Mouse (Mus musculus): ENCODE results near the gene Tspan14. TPM values are rescaled to one million over a fixed set of nuclear protein-coding genes. Genes with fewer than 3 reads are reported as not detected.

The Tspan14 gene
- total RNA-seq, 1 experiment = 26.5 TPM

DNA sequence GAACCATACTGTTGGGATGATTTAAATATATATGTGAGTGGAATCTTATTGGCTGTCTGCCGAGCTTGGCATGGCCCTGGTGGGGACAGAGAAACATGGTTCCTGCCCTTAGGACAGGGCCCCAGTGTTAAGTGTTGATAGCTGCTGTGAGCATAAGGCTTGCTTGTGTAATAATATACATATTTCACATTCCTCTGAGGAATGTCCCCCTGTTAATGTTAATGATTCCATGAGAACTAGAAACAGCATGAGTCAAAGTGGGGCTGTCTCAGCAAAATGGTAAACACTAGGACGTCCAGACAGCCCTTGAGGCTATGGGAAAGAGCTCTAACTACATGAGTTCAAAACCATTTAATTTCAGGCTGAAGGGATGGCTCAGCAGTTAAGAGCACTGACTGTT, 20.6 kb upstream of the Tspan14 start:
- Histone ChIP-seq H3K36me3 (ENCODE audit: control insufficient read depth, insufficient read depth, low read length, poor library complexity, severe bottlenecking) (no peaks in the 10 kb centered on the region), H3K4me1 (ENCODE audit: control insufficient read depth in 2 of 2, insufficient read depth in 2 of 2, low read length in 2 of 2, poor library complexity in 1 of 2) (no peaks in the 10 kb centered on the region), H3K4me3 (ENCODE audit: insufficient read depth in 1 of 2, low read depth in 1 of 2, low read length in 2 of 2, poor library complexity in 1 of 2, severe bottlenecking in 1 of 2) (no peak overlapping the region), H3K9me3 (ENCODE audit: control insufficient read depth, insufficient read depth, low read depth, low read length) (no peaks in the 10 kb centered on the region), H3K9ac (ENCODE audit: insufficient read depth, low read depth, low read length, poor library complexity, severe bottlenecking) (no peak overlapping the region), H3K27ac (ENCODE audit: insufficient read depth, low read depth, low read length, poor library complexity, severe bottlenecking) (no peak overlapping the region)
- in situ Hi-C loops (cut with MboI; ENCODE audit: low sequenced_read_pairs in 2 of 2, unreplicated experiment in 2 of 2) = no loop called here
- TF ChIP-seq HCFC1 (IDR thresholded peaks at IDR 0.05; ENCODE audit: borderline replicate concordance, insufficient read depth, low read length) (no peak), MAFK (IDR thresholded peaks at IDR 0.05; ENCODE audit: insufficient read depth, low read depth, low read length) (no peak), ZNF384 (IDR thresholded peaks at IDR 0.05; ENCODE audit: low read depth, low read length) (no peak), ZC3H11A (IDR thresholded peaks at IDR 0.05; ENCODE audit: borderline replicate concordance, low read depth, low read length) (no peak)
- DNase-seq (ENCODE audit: low read depth, low spot score) = no peak

DNA sequence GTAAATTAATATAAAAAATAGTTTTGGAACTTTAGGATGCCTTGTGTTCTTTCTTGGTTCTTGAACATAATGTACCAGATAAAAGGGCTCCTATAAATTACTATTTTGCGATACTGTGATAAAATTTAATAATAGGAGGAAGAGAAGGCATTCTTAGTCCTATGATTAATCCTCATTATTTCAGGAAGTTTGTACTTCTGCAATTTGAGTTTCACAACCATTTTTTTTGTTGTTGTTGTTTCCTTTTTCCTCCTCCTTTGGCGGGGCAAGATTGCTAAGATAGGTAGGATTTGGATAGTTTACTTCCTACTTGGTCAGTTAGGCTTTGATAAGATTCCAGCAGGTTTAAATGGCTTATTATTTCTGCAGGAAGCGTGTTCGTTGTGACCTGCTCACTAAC, 19.0 kb upstream of the Tspan14 start:
- no peak for TF ChIP-seq MAFK (IDR thresholded peaks at IDR 0.05; ENCODE audit: insufficient read depth, low read depth, low read length)
- TF ChIP-seq ZC3H11A (IDR thresholded peaks at IDR 0.05; ENCODE audit: borderline replicate concordance, low read depth, low read length) = no peak
- Histone ChIP-seq H3K27ac (ENCODE audit: insufficient read depth, low read depth, low read length, poor library complexity, severe bottlenecking) (no peak overlapping the region), H3K9me3 (ENCODE audit: control insufficient read depth, insufficient read depth, low read depth, low read length) (no peaks in the 10 kb centered on the region), H3K4me3 (ENCODE audit: insufficient read depth in 1 of 2, low read depth in 1 of 2, low read length in 2 of 2, poor library complexity in 1 of 2, severe bottlenecking in 1 of 2) (no peak overlapping the region), H3K36me3 (ENCODE audit: control insufficient read depth, insufficient read depth, low read length, poor library complexity, severe bottlenecking) (no peaks in the 10 kb centered on the region), H3K9ac (ENCODE audit: insufficient read depth, low read depth, low read length, poor library complexity, severe bottlenecking) (no peak overlapping the region), H3K4me1 (ENCODE audit: control insufficient read depth in 2 of 2, insufficient read depth in 2 of 2, low read length in 2 of 2, poor library complexity in 1 of 2) (no peaks in the 10 kb centered on the region)
- no peak for DNase-seq (ENCODE audit: low read depth, low spot score)
- in situ Hi-C loops (cut with MboI; ENCODE audit: low sequenced_read_pairs in 2 of 2, unreplicated experiment in 2 of 2) = no loop called here

DNA sequence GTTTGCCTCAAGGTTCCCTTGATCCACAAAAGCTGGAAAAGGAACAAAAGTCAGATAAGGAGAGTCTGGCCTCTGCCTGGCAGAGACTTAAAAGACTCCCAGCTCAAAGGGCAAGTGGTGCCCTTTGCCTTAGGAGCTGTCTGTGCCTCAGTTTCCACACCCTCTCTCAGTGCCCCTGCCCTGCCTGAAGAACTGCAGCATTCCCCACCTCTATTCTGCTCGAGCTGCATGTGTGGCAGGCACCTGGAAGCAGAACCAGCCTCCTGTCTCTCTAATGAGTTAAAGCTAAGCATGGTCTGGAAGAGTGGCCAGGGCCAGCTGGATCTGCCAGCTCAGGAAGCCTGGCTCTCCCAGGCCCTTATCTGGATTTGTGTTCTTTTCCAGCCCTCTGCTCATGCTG, 13.1 kb upstream of the Tspan14 start:
- Histone ChIP-seq H3K36me3 (ENCODE audit: control insufficient read depth, insufficient read depth, low read length, poor library complexity, severe bottlenecking) (no peaks in the 10 kb centered on the region), H3K9ac (ENCODE audit: insufficient read depth, low read depth, low read length, poor library complexity, severe bottlenecking) (no peak overlapping the region), H3K4me3 (ENCODE audit: insufficient read depth in 1 of 2, low read depth in 1 of 2, low read length in 2 of 2, poor library complexity in 1 of 2, severe bottlenecking in 1 of 2) (no peak overlapping the region), H3K4me1 (ENCODE audit: control insufficient read depth in 2 of 2, insufficient read depth in 2 of 2, low read length in 2 of 2, poor library complexity in 1 of 2) (no peaks in the 10 kb centered on the region), H3K9me3 (ENCODE audit: control insufficient read depth, insufficient read depth, low read depth, low read length) (no peaks in the 10 kb centered on the region), H3K27ac (ENCODE audit: insufficient read depth, low read depth, low read length, poor library complexity, severe bottlenecking) (no peak overlapping the region)
- in situ Hi-C loops (cut with MboI; ENCODE audit: low sequenced_read_pairs in 2 of 2, unreplicated experiment in 2 of 2) = no loop called here
- DNase-seq (ENCODE audit: low read depth, low spot score) = no peak
- TF ChIP-seq HCFC1 (IDR thresholded peaks at IDR 0.05; ENCODE audit: borderline replicate concordance, insufficient read depth, low read length) (no peak), MAFK (IDR thresholded peaks at IDR 0.05; ENCODE audit: insufficient read depth, low read depth, low read length) (no peak)

DNA sequence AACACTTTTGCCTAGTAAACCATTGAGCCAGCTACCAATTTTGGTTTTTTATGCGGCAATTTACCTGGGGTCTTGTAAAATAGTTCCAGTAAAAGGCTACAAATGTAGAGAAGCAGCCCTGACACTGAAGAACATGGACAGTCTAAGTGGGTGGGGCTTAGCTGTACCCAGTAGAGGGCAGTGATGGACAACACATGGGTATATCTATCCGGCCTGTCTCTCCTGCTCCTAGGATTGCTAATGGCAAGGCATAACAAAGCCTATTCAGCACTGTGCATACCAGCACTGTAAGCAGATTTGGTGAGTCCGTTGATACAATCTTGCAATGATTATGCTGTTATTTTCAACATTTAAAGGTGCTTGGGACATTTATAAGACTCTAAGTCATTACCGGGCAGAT, 12.4 kb upstream of the Tspan14 start:
- H3K9ac ChIP-seq (ENCODE audit: insufficient read depth, low read depth, low read length, poor library complexity, severe bottlenecking) = no peak overlapping the region
- no peak for DNase-seq (ENCODE audit: low read depth, low spot score)
- TF ChIP-seq CHD2 (IDR thresholded peaks at IDR 0.05; ENCODE audit: low read depth, low read length) (no peak), HCFC1 (IDR thresholded peaks at IDR 0.05; ENCODE audit: borderline replicate concordance, insufficient read depth, low read length) (no peak), ZNF384 (IDR thresholded peaks at IDR 0.05; ENCODE audit: low read depth, low read length) (no peak), ZC3H11A (IDR thresholded peaks at IDR 0.05; ENCODE audit: borderline replicate concordance, low read depth, low read length) (no peak), MAFK (IDR thresholded peaks at IDR 0.05; ENCODE audit: insufficient read depth, low read depth, low read length) (no peak)
- H3K27ac ChIP-seq (ENCODE audit: insufficient read depth, low read depth, low read length, poor library complexity, severe bottlenecking) = no peak overlapping the region
- H3K9me3 ChIP-seq (ENCODE audit: control insufficient read depth, insufficient read depth, low read depth, low read length) = no peaks in the 10 kb centered on the region
- in situ Hi-C loops (cut with MboI; ENCODE audit: low sequenced_read_pairs in 2 of 2, unreplicated experiment in 2 of 2) = no loop called here
- H3K4me1 ChIP-seq (ENCODE audit: control insufficient read depth in 2 of 2, insufficient read depth in 2 of 2, low read length in 2 of 2, poor library complexity in 1 of 2) = no peaks in the 10 kb centered on the region
- H3K4me3 ChIP-seq (ENCODE audit: insufficient read depth in 1 of 2, low read depth in 1 of 2, low read length in 2 of 2, poor library complexity in 1 of 2, severe bottlenecking in 1 of 2) = no peak overlapping the region
- H3K36me3 ChIP-seq (ENCODE audit: control insufficient read depth, insufficient read depth, low read length, poor library complexity, severe bottlenecking) = no peaks in the 10 kb centered on the region

DNA sequence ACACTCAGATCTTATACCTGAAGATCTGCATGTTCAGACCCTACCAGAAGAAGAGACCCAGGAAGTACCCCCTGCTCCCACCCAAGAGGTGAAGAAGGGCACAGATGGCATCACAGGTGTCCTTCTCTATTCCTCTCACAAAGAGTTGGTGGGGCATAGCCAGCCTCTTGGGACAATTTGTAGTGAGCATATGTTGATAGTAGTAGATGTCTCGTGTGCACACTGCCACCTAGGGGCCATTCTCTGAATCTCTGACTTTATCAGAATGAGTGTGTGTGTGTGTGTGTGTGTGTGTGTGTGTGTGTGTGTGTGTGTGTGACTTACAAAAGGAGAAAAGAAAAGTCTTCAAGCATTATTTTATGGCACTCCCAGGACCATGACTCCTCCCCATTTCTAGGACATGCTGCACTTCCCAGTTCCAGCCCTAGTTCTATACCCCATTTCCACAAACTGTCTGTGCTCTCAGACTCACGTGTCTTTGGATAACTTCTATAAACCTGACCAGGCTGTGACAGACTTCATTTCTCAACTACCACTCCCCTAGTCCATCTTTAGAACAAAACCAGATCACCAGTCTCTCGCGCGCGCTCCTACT, 8.6 kb upstream of the Tspan14 start:
- H3K9ac ChIP-seq (ENCODE audit: insufficient read depth, low read depth, low read length, poor library complexity, severe bottlenecking) = no peak overlapping the region
- peak; percentile 17; the same call in 1 of the 2 replicates for TF ChIP-seq ZC3H11A (IDR thresholded peaks at IDR 0.05; ENCODE audit: borderline replicate concordance, low read depth, low read length)
- no peak for TF ChIP-seq ZNF384 (IDR thresholded peaks at IDR 0.05; ENCODE audit: low read depth, low read length)
- in situ Hi-C loops (cut with MboI; ENCODE audit: low sequenced_read_pairs in 2 of 2, unreplicated experiment in 2 of 2) = no loop called here
- peak; percentile 59 for DNase-seq (ENCODE audit: low read depth, low spot score)
- H3K36me3 ChIP-seq (ENCODE audit: control insufficient read depth, insufficient read depth, low read length, poor library complexity, severe bottlenecking) = no peaks in the 10 kb centered on the region
- H3K4me1 ChIP-seq (ENCODE audit: control insufficient read depth in 2 of 2, insufficient read depth in 2 of 2, low read length in 2 of 2, poor library complexity in 1 of 2) = no peaks in the 10 kb centered on the region
- no peaks in the 10 kb centered on the region for H3K9me3 ChIP-seq (ENCODE audit: control insufficient read depth, insufficient read depth, low read depth, low read length)
- H3K27ac ChIP-seq (ENCODE audit: insufficient read depth, low read depth, low read length, poor library complexity, severe bottlenecking) = no peak overlapping the region
- no peak overlapping the region for H3K4me3 ChIP-seq (ENCODE audit: insufficient read depth in 1 of 2, low read depth in 1 of 2, low read length in 2 of 2, poor library complexity in 1 of 2, severe bottlenecking in 1 of 2)

All from ES-E14 (cell line).